Mouse (Mus musculus): ENCODE measurements around the gene Etv6. TPM values are rescaled to one million over a fixed set of nuclear protein-coding genes. Genes with fewer than 3 reads are reported as not detected.

The Etv6 gene
- polyA plus RNA-seq, 1 experiment from 2014 or later = 5.9 TPM

DNA sequence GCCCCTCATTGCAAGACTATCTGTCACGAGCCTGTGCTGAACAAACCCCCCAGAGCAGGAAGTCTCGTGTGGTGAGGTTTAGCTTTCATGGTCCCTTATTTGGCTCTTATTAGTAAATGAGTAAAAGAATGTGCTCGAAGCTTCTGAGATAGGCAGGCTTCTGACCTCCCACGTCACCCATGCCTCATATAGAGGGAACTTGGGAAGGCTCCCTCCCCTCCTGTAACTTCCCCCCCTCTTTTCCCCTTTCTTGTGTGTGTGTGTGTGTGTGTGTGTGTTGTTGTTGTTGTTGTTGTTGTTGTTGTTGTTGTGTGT is 54.8 kb downstream of the Etv6 start:
- TF ChIP-seq EP300 (optimal IDR thresholded peaks at IDR 0.05) (no peak), CTCF (IDR thresholded peaks at IDR 0.05; ENCODE audit: low read depth) (no peak)
- peak; percentile 51 for ATAC-seq (ENCODE audit: low FRiP score, low TSS enrichment)
- no peak for DNase-seq (ENCODE audit: low spot score)
- no peak overlapping the region for H3K27ac ChIP-seq (replicated peaks)
- no peak overlapping the region for H3K9ac ChIP-seq (ENCODE audit: low read length)
- no peaks in the 10 kb centered on the region for H3K27me3 ChIP-seq (ENCODE audit: control insufficient read depth, insufficient read depth, low read length)
- H3K4me2 ChIP-seq (replicated peaks; ENCODE audit: low read depth) = no peak overlapping the region
- WGBS = 58% methylated on average over 4 of the region's 4 CpGs
- H3K36me3 ChIP-seq (ENCODE audit: control insufficient read depth, insufficient read depth, low read length) = no peaks in the 10 kb centered on the region
- no peaks in the 10 kb centered on the region for H3K9me3 ChIP-seq (ENCODE audit: control insufficient read depth, low read length)
- no peak overlapping the region for H3K4me3 ChIP-seq (ENCODE audit: low read depth, low read length)
- 0 out of 2 replicates have a peak, but pooled peaks cover 3% of the 10 kb centered on the region for H3K4me1 ChIP-seq (replicated peaks; ENCODE audit: control insufficient read depth, insufficient read depth)

DNA sequence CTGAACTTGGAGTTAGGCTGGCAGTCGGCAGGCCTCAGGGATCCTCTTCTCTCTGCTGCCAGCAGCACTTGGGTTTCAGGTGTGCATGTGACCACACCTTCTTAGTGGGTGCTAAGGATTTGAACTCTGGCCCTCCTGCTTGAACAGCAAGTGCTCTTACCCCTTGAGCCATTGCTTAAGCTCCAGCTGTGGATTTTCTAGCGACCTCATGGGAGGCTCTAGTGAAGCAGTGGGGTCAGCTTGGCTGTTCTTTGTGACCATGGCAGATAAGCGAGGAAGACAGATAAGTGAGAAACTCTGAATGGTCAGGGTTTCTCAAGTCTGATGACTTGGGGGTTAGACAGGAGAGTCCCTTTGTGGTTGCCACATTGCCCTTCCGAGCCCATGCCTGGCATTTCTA is 55.4 kb downstream of the Etv6 start:
- Histone ChIP-seq H3K27me3 (ENCODE audit: control insufficient read depth, insufficient read depth, low read length) (no peaks in the 10 kb centered on the region), H3K9ac (ENCODE audit: low read length) (no peak overlapping the region), H3K36me3 (ENCODE audit: control insufficient read depth, insufficient read depth, low read length) (no peaks in the 10 kb centered on the region), H3K4me1 (replicated peaks; ENCODE audit: control insufficient read depth, insufficient read depth) (0 out of 2 replicates have a peak, but pooled peaks cover 3% of the 10 kb centered on the region), H3K4me2 (replicated peaks; ENCODE audit: low read depth) (no peak overlapping the region), H3K4me3 (ENCODE audit: low read depth, low read length) (no peak overlapping the region), H3K27ac (replicated peaks) (peak overlapping the region; percentile 53), H3K9me3 (ENCODE audit: control insufficient read depth, low read length) (no peaks in the 10 kb centered on the region)
- ATAC-seq (ENCODE audit: low FRiP score, low TSS enrichment) = 0 out of 2 replicates have a peak, but pooled peaks have one; percentile 1
- WGBS = 80% methylated on average over 4 of the region's 4 CpGs
- TF ChIP-seq CTCF (IDR thresholded peaks at IDR 0.05; ENCODE audit: low read depth) (no peak), EP300 (optimal IDR thresholded peaks at IDR 0.05) (no peak)
- DNase-seq (ENCODE audit: low spot score) = no peak

DNA sequence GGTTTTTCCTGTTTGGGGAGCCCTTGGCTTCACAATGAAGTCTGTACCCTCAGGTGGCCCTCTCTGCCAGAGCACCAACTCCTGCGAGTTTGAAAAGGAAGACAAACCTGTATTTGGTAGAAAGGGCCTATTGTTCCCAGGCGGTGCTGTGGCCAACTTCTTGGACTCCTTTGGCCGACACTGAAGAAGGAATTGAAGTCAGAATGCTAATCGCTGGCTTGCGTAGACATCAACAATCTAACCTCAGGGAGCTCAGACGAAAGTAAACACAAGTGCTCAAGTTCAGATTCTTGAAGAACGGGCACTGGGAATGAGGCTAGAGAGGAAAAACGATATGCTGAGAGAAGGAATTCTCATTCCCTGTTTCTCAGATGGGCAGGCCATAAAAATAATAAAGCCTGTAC is 55.9 kb downstream of the Etv6 start:
- Histone ChIP-seq H3K4me1 (replicated peaks; ENCODE audit: control insufficient read depth, insufficient read depth) (0 out of 2 replicates have a peak, but pooled peaks cover 3% of the 10 kb centered on the region), H3K9ac (ENCODE audit: low read length) (no peak overlapping the region), H3K27me3 (ENCODE audit: control insufficient read depth, insufficient read depth, low read length) (no peaks in the 10 kb centered on the region), H3K4me3 (ENCODE audit: low read depth, low read length) (no peak overlapping the region), H3K27ac (replicated peaks) (peak overlapping the region; percentile 53), H3K36me3 (ENCODE audit: control insufficient read depth, insufficient read depth, low read length) (no peaks in the 10 kb centered on the region), H3K4me2 (replicated peaks; ENCODE audit: low read depth) (no peak overlapping the region), H3K9me3 (ENCODE audit: control insufficient read depth, low read length) (no peaks in the 10 kb centered on the region)
- WGBS = 27% methylated on average over 8 of the region's 8 CpGs
- DNase-seq (ENCODE audit: low spot score) (peak; percentile 51), ATAC-seq (ENCODE audit: low FRiP score, low TSS enrichment) (peak; percentile 71)
- TF ChIP-seq EP300 (optimal IDR thresholded peaks at IDR 0.05) (no peak), CTCF (IDR thresholded peaks at IDR 0.05; ENCODE audit: low read depth) (no peak)

DNA sequence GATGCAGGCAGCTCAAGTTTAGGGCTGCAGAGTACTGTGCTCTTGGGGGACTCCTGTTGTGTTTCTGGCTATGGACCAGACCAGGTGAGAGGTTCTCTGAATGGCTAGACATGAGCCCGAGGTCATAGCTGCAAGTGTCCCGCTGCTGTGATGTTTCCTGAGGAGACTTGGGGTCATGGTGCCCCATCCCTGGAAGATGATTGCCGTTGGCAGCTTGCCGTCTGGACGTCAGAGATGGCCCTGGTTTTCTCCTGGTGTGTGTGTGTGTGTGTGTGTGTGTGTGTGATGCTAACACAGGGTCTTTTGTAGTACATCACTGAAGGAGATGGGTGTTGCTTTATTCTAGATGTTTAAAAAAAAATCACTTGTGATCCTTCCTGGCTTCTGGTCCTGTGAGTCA is 58.6 kb downstream of the Etv6 start:
- H3K9me3 ChIP-seq (ENCODE audit: control insufficient read depth, low read length) = no peaks in the 10 kb centered on the region
- H3K27me3 ChIP-seq (ENCODE audit: control insufficient read depth, insufficient read depth, low read length) = no peaks in the 10 kb centered on the region
- H3K4me1 ChIP-seq (replicated peaks; ENCODE audit: control insufficient read depth, insufficient read depth) = 0 out of 2 replicates have a peak, but pooled peaks cover 3% of the 10 kb centered on the region
- DNase-seq (ENCODE audit: low spot score) (no peak), ATAC-seq (ENCODE audit: low FRiP score, low TSS enrichment) (no peak)
- no peak overlapping the region for H3K9ac ChIP-seq (ENCODE audit: low read length)
- 85% methylated on average over 5 of the region's 5 CpGs for WGBS
- H3K4me3 ChIP-seq (ENCODE audit: low read depth, low read length) = no peak overlapping the region
- H3K4me2 ChIP-seq (replicated peaks; ENCODE audit: low read depth) = no peak overlapping the region
- no peak for TF ChIP-seq CTCF (IDR thresholded peaks at IDR 0.05; ENCODE audit: low read depth)
- TF ChIP-seq EP300 (optimal IDR thresholded peaks at IDR 0.05) = no peak
- no peak overlapping the region for H3K27ac ChIP-seq (replicated peaks)
- no peaks in the 10 kb centered on the region for H3K36me3 ChIP-seq (ENCODE audit: control insufficient read depth, insufficient read depth, low read length)

DNA sequence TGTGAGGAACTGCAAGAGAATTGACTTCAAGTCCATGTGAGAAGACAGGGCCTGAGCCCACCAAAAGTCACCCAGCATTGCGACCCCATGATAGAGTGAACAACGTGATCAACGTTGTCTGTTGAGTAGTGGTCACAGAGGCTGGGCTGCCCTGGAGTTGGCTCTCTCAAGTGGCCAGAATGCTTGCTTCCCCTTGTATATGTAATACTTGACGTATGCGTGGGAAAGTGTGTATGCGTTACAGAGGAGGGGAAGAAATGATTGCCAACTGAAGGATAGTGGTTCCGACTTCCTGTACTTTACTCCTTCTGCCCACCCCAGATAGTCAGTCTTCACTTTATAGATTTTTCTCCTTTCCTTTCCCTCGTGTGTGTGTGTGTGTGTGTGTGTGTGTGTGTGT is 59.1 kb downstream of the Etv6 start:
- H3K27me3 ChIP-seq (ENCODE audit: control insufficient read depth, insufficient read depth, low read length) = no peaks in the 10 kb centered on the region
- 0 out of 2 replicates have a peak, but pooled peaks cover 2% of the 10 kb centered on the region for H3K4me1 ChIP-seq (replicated peaks; ENCODE audit: control insufficient read depth, insufficient read depth)
- no peak overlapping the region for H3K9ac ChIP-seq (ENCODE audit: low read length)
- no peak overlapping the region for H3K4me3 ChIP-seq (ENCODE audit: low read depth, low read length)
- WGBS = 83% methylated on average over 7 of the region's 8 CpGs
- no peaks in the 10 kb centered on the region for H3K36me3 ChIP-seq (ENCODE audit: control insufficient read depth, insufficient read depth, low read length)
- no peaks in the 10 kb centered on the region for H3K9me3 ChIP-seq (ENCODE audit: control insufficient read depth, low read length)
- H3K4me2 ChIP-seq (replicated peaks; ENCODE audit: low read depth) = no peak overlapping the region
- DNase-seq (ENCODE audit: low spot score) (no peak), ATAC-seq (ENCODE audit: low FRiP score, low TSS enrichment) (no peak)
- no peak overlapping the region for H3K27ac ChIP-seq (replicated peaks)
- TF ChIP-seq EP300 (optimal IDR thresholded peaks at IDR 0.05) (no peak), CTCF (IDR thresholded peaks at IDR 0.05; ENCODE audit: low read depth) (no peak)

DNA sequence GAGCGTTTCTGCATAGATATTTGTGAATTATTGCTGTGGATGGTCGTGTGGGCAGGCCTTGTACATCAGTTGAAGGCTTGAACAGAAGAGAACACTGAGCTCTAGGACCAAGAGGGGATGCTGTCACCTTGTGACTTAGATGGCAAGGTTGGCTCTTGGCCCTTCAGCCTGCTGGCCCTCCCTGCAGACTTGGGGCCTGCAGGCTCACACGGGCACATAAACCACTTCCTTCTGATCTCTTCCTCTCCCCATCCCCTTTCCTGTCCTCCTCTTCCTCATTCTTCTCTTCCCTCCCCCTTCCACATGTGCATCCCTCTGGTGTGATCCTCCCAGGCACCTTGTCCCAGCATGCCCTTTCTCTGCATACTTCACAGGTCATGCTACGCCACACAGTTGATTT is 60.1 kb downstream of the Etv6 start:
- H3K4me3 ChIP-seq (ENCODE audit: low read depth, low read length) = no peak overlapping the region
- H3K9me3 ChIP-seq (ENCODE audit: control insufficient read depth, low read length) = no peaks in the 10 kb centered on the region
- 62% methylated on average over 4 of the region's 4 CpGs for WGBS
- H3K4me1 ChIP-seq (replicated peaks; ENCODE audit: control insufficient read depth, insufficient read depth) = no peaks in the 10 kb centered on the region
- H3K36me3 ChIP-seq (ENCODE audit: control insufficient read depth, insufficient read depth, low read length) = no peaks in the 10 kb centered on the region
- no peak overlapping the region for H3K4me2 ChIP-seq (replicated peaks; ENCODE audit: low read depth)
- no peak for TF ChIP-seq CTCF (IDR thresholded peaks at IDR 0.05; ENCODE audit: low read depth)
- TF ChIP-seq EP300 (optimal IDR thresholded peaks at IDR 0.05) = no peak
- no peak overlapping the region for H3K9ac ChIP-seq (ENCODE audit: low read length)
- DNase-seq (ENCODE audit: low spot score) (no peak), ATAC-seq (ENCODE audit: low FRiP score, low TSS enrichment) (no peak)
- no peaks in the 10 kb centered on the region for H3K27me3 ChIP-seq (ENCODE audit: control insufficient read depth, insufficient read depth, low read length)
- no peak overlapping the region for H3K27ac ChIP-seq (replicated peaks)
